Mouse (Mus musculus) liver, embryonic 12.5 days (tissue): ENCODE data around the gene Dus1l. TPM values are rescaled to one million over a fixed set of nuclear protein-coding genes. Genes with fewer than 3 reads are reported as not detected.
"Not testable (repeated sequence)": the region's sequence is repeated elsewhere in the genome, so short reads cannot be mapped to it uniquely, and the experiment has no call there.

Source experiments
- ATAC-seq: fragments of 200-750 bp; cut with Nextera tagmentation; 2 replicates; pipeline ENCODE4 v1.8.0; 2017; ENCODE audit warnings: moderate number of reproducible peaks, mild to moderate bottlenecking, moderate library complexity
- H3K27ac ChIP-seq: fragments of 300-500 bp; sonication (generic); 2 replicates; pipeline ENCODE4 v1.5.1; 2016; ENCODE audit warnings: mild to moderate bottlenecking
- H3K27me3 ChIP-seq: fragments of 300-500 bp; sonication (generic); replicated peaks from 2 replicates; pipeline ENCODE4 v1.6.1; 2016; ENCODE audit warnings: mild to moderate bottlenecking, moderate library complexity
- H3K36me3 ChIP-seq: fragments of 300-500 bp; sonication (generic); 2 replicates; pipeline ENCODE4 v1.6.1; 2016; ENCODE audit warnings: mild to moderate bottlenecking, moderate library complexity
- H3K4me1 ChIP-seq: fragments of 300-500 bp; sonication (generic); 2 replicates; pipeline ENCODE4 v1.6.1; 2016
- H3K4me2 ChIP-seq: fragments of 300-500 bp; sonication (generic); 2 replicates; pipeline ENCODE4 v1.6.1; 2016; ENCODE audit warnings: mild to moderate bottlenecking, moderate library complexity
- H3K4me3 ChIP-seq: fragments of 300-500 bp; sonication (generic); 2 replicates; pipeline ENCODE4 v1.5.1; 2016; ENCODE audit warnings: mild to moderate bottlenecking, moderate library complexity
- H3K9ac ChIP-seq: fragments of 300-500 bp; sonication (generic); 2 replicates; pipeline ENCODE4 v1.6.1; 2016; ENCODE audit warnings: mild to moderate bottlenecking, moderate library complexity
- H3K9me3 ChIP-seq: fragments of 300-500 bp; sonication (generic); replicated peaks from 2 replicates; pipeline ENCODE4 v1.6.1; 2016; ENCODE audit warnings: mild to moderate bottlenecking, moderate library complexity
- WGBS: fragments of 180-500 bp; shearing (Covaris S2); methylation state at CpG from one replicate; pipeline ENCODE4 v1.1.7; 2016; ENCODE audit not compliant: insufficient replicate concordance; 5-methylcytosine and 5-hydroxymethylcytosine counted together
- polyA plus RNA-seq: library from polyadenylated mRNA; unstranded; fragments of >200 nt; fragmentation: Nextera tagmentation; extraction: Ambion mirVana; gene quantifications from 2 replicates; pipeline ENCODE4 v1.2.1, GENCODE M21; 2016

The Dus1l gene
- polyA plus RNA-seq, 1 experiment from 2014 or later = 100.0 TPM

DNA sequence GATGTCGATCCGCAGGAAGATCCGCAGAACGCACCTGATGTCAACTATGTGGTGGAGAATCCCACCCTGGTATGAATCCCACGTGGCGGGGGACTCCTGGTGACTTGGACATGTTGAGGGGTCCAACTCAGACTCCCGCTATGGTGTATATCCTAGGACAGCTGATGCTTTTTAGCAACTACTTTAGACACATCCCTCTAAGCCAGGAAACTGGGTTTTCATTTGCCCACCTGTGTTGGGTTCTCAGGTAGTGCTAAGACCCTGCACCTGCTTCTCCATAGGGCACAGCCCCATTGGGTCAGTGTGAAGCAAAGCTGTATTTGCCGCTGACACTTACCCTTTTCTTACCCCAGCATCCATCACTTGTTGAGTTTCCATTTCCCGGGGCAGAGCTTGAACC is 11.1 kb downstream of the Dus1l start:
- no peak for ATAC-seq
- Histone ChIP-seq H3K4me2 (peak overlapping the region; percentile 99), H3K27ac (peak overlapping the region; percentile 87), H3K4me1 (peaks cover 38% of the 10 kb centered on the region), H3K9me3 (no peaks in the 10 kb centered on the region), H3K27me3 (0 out of 2 replicates have a peak, but pooled peaks cover 3% of the 10 kb centered on the region), H3K9ac (peak overlapping the region; percentile 88), H3K36me3 (peaks cover 66% of the 10 kb centered on the region), H3K4me3 (peak overlapping the region; percentile 98)
- WGBS = 25% methylated on average over 9 of the region's 9 CpGs

DNA sequence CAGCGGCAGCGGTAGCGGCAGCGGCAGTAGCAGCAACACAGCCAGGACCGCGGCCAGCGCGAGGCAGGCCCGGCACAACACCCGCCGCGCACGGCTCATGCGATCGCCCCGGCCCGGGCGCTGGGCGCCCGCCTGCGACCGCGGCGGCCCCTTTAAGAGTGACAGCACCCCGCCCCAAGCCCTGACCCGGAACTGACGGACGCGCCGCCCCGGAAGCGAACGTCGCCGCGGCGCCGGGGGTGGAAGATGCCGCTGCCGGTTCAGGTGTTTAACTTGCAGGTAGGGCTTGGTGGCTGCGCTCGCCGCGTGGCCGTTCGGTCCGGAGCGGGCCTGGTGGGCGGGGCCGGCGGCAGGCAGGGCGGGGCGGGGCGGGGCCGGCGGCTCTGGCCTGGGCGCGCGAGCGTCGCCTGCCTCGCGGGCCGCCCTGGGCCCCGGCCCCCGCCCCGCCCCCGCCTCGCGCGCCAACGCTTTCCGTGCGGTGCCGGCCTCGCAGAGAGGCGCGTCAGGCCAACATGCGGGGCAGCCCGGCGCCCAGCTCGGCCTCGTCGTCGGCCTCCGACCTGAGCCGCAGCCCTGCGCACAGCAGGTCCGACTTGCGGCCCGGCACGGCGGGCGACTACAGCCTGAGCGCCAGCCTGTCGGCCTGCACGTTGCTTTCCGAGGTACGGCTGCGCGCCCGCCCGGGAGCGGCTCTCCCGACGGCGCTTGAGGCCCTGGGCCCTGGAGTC is 12.0 kb downstream of the Dus1l start, which contains the start of the genes Rfng and Gps1:
TSS of gene Rfng (minus strand) at position 144 of the 728 bp plus-strand sequence.
TSS of gene Gps1 (plus strand) at position 209 of the 728 bp plus-strand sequence.
- peak; percentile 83 for ATAC-seq
- H3K36me3 ChIP-seq = peaks cover 57% of the 10 kb centered on the region

DNA sequence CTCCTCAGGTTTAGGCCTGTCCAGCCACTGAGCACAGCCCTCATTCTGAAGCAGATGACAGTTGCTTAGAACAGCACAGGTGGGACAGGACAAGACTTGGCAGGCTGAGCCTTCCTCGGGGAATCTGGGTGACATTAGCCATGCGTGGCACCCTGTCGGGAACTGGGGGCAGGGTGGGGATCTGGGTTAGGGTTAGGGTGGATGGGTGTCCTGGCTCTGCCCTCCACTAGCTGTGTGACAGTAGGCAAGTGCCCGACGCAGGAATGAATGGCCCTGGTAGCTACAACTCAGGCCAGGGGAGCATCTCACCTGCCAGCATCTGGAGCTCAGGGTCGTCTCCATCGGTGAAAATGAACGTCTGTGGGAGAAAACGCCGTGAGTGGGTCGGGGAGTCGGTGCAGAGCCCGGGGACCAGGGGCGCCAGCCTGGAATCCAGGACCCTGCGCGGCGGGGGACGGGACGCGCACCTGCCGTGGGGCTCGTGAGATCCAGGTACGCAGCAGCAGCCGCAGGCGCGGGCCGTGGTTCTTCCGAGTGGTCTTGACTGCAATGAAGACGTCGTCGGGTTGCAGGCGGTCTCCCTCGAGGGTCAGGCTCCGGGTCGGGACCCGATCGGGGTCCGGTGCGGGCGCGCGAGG is 12.7 kb downstream of the Dus1l start:
- Histone ChIP-seq H3K9ac (peak overlapping the region; percentile 88), H3K27ac (peak overlapping the region; percentile 87), H3K4me1 (peaks cover 38% of the 10 kb centered on the region), H3K9me3 (no peaks in the 10 kb centered on the region), H3K4me3 (peak overlapping the region; percentile 98), H3K4me2 (peak overlapping the region; percentile 99), H3K36me3 (peaks cover 51% of the 10 kb centered on the region), H3K27me3 (0 out of 2 replicates have a peak, but pooled peaks cover 3% of the 10 kb centered on the region)
- ATAC-seq = peak; percentile 1; the same call in 1 of the 2 replicates
- 4% methylated on average over 42 of the region's 42 CpGs for WGBS

More for the DNA sequence above, 12.0 kb downstream of the Dus1l start, which contains the start of the genes Rfng and Gps1:
- Histone ChIP-seq H3K27me3 (0 out of 2 replicates have a peak, but pooled peaks cover 3% of the 10 kb centered on the region), H3K27ac (peak within 1 kb of the TSS; percentile 87), H3K9me3 (no peaks in the 10 kb centered on the region), H3K4me1 (peaks cover 38% of the 10 kb centered on the region), H3K9ac (peak within 1 kb of the TSS; percentile 88), H3K4me3 (peak within 1 kb of the TSS; percentile 98), H3K4me2 (peak within 1 kb of the TSS; percentile 99)
- under 1% methylated on average over 75 of the region's 107 CpGs for WGBS

DNA sequence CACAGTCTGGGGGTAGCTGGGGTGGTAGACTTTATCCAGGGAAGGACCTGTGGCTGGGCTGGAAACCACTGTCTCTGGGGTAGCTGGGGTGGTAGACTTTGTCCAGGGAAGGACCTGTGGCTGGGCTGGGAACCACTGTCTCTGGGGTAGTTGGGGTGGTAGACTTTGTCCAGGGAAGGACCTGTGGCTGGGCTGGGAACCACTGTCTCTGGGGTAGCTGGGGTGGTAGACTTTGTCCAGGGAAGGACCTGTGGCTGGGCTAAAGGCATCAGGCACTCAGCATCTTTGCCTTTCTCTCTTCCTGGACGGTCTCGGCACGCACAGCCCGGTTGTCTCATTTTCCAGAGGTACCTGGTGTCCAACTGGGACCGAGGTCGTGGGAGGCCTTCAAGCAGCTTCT is 14.8 kb downstream of the Dus1l start:
- H3K9me3 ChIP-seq, H3K4me2 ChIP-seq, H3K27ac ChIP-seq, ATAC-seq, H3K4me3 ChIP-seq, H3K9ac ChIP-seq: not testable (repeated sequence)
- H3K36me3 ChIP-seq = peaks cover 29% of the 10 kb centered on the region
- H3K27me3 ChIP-seq = peaks cover 14% of the 10 kb centered on the region
- WGBS = 92% methylated on average over 6 of the region's 6 CpGs
- peaks cover 35% of the 10 kb centered on the region for H3K4me1 ChIP-seq

DNA sequence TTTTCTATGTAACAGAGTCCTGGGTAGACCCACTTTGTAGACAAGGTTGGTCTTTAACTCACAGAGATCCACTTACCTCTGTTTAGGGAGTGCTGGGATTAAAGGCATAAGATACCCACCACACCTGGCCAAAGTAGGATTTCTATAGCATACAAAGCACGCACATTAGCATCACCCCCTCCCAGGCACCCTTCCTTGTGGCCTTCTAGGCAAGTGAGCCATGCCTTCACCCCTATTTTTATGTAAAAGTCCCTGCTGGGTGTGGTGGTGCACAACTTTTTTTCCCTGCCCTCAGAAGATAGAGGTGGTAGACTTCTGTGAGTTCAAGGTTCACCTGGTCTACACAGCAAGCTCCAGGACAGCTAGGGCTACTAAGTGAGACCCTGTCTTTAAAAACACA is 16.3 kb downstream of the Dus1l start:
- WGBS = 79% methylated on average over 1 of the region's 1 CpGs
- no peak overlapping the region for H3K9ac ChIP-seq
- H3K36me3 ChIP-seq = peaks cover 18% of the 10 kb centered on the region
- no peak overlapping the region for H3K4me3 ChIP-seq
- no peak overlapping the region for H3K27ac ChIP-seq
- H3K4me2 ChIP-seq = no peak overlapping the region
- peaks cover 26% of the 10 kb centered on the region for H3K4me1 ChIP-seq
- no peak for ATAC-seq
- H3K9me3 ChIP-seq = no peaks in the 10 kb centered on the region
- peaks cover 14% of the 10 kb centered on the region for H3K27me3 ChIP-seq

DNA sequence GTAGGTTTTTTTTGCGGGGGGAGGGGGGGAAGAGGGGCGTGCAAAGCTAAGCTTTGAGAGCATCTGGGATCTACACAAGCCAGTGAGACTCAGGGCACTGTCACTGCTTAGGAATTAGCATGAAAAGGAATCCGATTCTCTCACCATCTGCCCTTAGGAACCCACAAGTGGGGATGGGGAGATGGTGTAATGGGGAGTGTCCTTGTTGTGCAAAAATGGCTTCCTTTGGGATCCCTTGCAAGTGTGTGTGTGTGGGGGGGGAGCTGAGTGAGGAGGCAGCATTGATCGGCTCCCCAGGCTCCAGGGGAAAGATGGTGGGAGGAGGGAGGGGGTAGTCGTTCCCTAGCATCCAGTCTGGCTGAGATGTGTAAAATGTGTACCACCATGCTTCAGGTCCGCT is 19.1 kb downstream of the Dus1l start:
- Histone ChIP-seq H3K9me3 (no peaks in the 10 kb centered on the region), H3K27me3 (peaks cover 18% of the 10 kb centered on the region), H3K4me2 (no peak overlapping the region), H3K36me3 (peaks cover 16% of the 10 kb centered on the region), H3K27ac (no peak overlapping the region), H3K4me3 (no peak overlapping the region), H3K9ac (no peak overlapping the region), H3K4me1 (peaks cover 8% of the 10 kb centered on the region; the same call in 1 of the 2 replicates)
- no peak for ATAC-seq
- 44% methylated on average over 6 of the region's 6 CpGs for WGBS

DNA sequence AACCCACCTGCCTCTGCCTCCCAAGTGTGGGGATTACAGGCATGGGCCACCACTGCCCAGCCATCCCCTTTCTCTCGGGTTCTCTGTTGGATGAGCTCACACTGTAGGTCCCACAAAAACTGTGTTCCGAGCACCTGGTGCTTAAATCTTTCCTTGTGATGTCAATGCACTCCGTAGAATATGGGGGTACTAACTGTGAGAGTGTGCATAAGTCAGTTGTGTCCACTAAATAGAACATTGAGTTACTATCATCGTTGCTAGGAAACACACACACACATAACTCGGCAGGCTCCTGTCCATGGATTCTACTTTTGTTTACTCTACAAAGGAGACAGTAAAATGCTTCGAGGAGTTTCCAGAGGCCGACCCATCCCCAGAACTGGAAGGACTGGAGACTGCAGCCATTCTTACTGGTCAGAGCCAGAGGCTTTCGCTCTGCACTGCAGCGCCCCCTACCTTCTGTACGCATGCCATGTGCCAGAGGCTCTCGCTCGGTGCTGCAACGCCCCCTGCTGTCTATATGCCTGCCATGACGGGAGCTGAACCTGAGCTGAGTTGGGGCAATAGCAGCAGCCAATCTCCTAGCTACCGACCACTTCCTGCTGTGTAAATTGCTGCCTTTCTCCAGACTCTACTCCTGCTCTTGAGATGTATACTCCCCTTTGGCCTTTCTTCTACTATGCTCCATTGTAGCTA is 20.3 kb downstream of the Dus1l start:
- Histone ChIP-seq H3K27me3 (peaks cover 16% of the 10 kb centered on the region), H3K27ac (no peak overlapping the region), H3K9me3 (no peaks in the 10 kb centered on the region), H3K4me3 (no peak overlapping the region), H3K4me2 (no peak overlapping the region), H3K9ac (no peak overlapping the region), H3K4me1 (peaks cover 8% of the 10 kb centered on the region; the same call in 1 of the 2 replicates), H3K36me3 (peaks cover 8% of the 10 kb centered on the region)
- 23% methylated on average over 15 of the region's 15 CpGs for WGBS
- ATAC-seq = peak; percentile 81

DNA sequence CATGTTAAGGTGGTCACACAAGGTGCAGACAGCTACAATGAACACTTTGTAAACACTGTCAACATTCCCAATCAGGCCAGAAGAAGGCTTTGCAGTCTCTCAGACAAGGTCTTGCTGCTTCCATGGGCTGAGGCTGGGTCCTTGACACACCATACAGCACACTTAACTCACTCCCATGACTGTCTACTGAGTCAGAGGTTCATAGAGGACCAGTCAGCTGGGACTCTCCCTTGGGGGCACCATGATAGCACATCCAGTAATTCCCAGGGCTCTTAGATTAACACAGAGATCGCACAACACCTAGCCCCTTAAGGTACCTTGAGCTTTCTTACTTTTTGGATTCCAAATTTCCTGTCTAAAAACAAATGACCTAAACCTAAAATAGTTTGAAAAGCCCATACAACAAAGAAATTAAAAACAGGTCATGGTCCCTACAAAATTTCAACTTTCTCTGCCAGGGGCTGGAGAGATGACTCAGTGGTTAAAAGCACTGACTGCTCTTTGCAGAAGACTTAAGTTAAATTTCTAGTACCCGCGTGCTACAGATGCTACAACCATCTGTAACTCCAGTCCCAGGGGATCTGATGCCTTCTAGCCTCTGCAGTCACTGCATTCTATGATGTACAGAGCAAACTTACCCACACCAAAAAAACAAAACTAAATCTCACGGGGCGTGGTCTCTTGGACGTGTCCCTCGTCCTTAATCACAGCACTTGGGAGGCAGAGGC is 22.6 kb downstream of the Dus1l start:
- Histone ChIP-seq H3K36me3 (no peaks in the 10 kb centered on the region), H3K9me3 (0 out of 2 replicates have a peak, but pooled peaks cover 4% of the 10 kb centered on the region)

DNA sequence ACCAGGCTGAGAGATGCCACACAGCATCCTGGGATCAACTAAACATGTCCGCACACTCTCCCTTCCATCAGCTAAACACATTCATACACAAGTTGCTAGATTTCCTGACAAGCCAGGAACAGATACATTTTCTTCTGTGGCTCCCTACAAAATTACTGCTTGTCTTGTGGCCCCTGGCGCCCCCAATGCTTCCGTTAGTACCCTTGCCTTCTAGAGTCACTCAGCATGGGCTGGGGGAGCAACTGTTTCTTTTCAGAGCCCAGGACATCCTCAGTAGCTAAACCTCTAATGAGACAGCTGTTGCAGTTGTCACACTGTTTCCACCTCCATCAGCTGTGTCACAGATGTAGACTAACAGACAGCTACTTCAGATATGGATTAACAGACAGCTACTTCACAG is 23.5 kb downstream of the Dus1l start:
- WGBS = 73% methylated on average over 3 of the region's 3 CpGs
- ATAC-seq = no peak
- no peaks in the 10 kb centered on the region for H3K36me3 ChIP-seq

More for the DNA sequence above, 22.6 kb downstream of the Dus1l start:
- ATAC-seq = no peak
- H3K27ac ChIP-seq = no peak overlapping the region
- H3K4me2 ChIP-seq = no peak overlapping the region
- H3K4me3 ChIP-seq = no peak overlapping the region
- H3K9ac ChIP-seq = no peak overlapping the region
- H3K27me3 ChIP-seq = peaks cover 16% of the 10 kb centered on the region
- WGBS = 72% methylated on average over 7 of the region's 7 CpGs
- H3K4me1 ChIP-seq = peaks cover 8% of the 10 kb centered on the region; the same call in 1 of the 2 replicates

DNA sequence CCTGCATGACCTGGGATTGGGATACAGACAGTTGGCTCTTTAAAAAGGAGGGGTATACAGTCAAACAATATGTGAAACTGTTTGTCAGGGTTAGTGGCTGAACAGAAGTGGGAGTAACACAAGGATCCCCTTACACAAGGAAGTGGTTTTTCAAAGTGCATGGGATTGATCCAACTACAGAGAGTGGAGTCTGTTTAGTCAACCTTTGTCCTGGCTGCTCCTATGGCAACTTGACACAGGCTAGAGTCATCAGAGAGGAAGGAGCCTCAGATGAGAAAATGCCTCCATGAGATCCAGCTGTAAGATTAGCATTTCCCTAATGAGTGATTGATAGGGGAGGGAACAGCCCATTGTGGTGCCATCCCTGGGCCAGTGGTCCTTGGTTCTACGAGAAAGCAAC is 28.0 kb downstream of the Dus1l start:
- no peaks in the 10 kb centered on the region for H3K36me3 ChIP-seq
- no peak overlapping the region for H3K4me3 ChIP-seq
- no peak overlapping the region for H3K27ac ChIP-seq
- 0 out of 2 replicates have a peak, but pooled peaks cover 4% of the 10 kb centered on the region for H3K9me3 ChIP-seq
- H3K4me2 ChIP-seq = no peak overlapping the region
- no peak for ATAC-seq
- H3K9ac ChIP-seq = no peak overlapping the region
- WGBS = 73% methylated on average over 1 of the region's 1 CpGs
- H3K4me1 ChIP-seq = no peaks in the 10 kb centered on the region
- H3K27me3 ChIP-seq = peaks cover 40% of the 10 kb centered on the region

More for the DNA sequence above, 23.5 kb downstream of the Dus1l start:
- Histone ChIP-seq H3K9ac (no peak overlapping the region), H3K9me3 (0 out of 2 replicates have a peak, but pooled peaks cover 4% of the 10 kb centered on the region), H3K4me2 (no peak overlapping the region), H3K4me3 (no peak overlapping the region), H3K4me1 (peaks cover 8% of the 10 kb centered on the region; the same call in 1 of the 2 replicates), H3K27ac (no peak overlapping the region), H3K27me3 (peaks cover 14% of the 10 kb centered on the region; the same call in 1 of the 2 replicates)

DNA sequence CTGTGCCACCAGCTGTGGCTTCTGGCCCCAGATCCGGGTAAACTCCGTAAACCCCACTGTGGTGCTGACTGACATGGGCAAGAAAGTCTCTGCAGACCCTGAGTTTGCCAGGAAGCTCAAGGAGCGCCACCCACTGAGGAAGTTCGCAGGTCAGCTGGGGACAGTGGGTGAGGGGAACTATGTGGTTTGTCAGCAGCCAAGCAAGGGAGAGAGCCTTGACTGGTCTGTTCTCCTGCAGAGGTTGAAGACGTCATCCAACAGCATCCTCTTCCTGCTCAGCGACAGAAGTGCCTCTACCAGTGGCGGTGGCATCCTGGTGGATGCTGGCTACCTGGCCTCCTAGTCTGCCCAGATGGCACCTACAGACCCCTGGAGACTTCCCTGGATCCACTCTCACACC is 29.2 kb downstream of the Dus1l start:
- H3K9me3 ChIP-seq, ATAC-seq, H3K9ac ChIP-seq, H3K36me3 ChIP-seq, H3K4me3 ChIP-seq, H3K4me1 ChIP-seq, H3K27ac ChIP-seq, H3K4me2 ChIP-seq: not testable (repeated sequence)
- WGBS = 16% methylated on average over 4 of the region's 7 CpGs
- peaks cover 47% of the 10 kb centered on the region for H3K27me3 ChIP-seq
